Mouse (Mus musculus) mesoderm, embryonic 11.5 days (tissue): ENCODE measurements around the gene Gfra1.

Experiments
- DNase-seq: peaks from one replicate; pipeline ENCODE4 v3.0.0-alpha.2; 2012; ENCODE audit warnings: low read depth, low spot score

Gene Gfra1

GRCm38 (mm10) chr19:58255394-58255793 is 200.3 kb downstream of the Gfra1 start:
- DNase-seq = no peak

GRCm38 (mm10) chr19:58254172-58254571 is 201.5 kb downstream of the Gfra1 start:
- DNase-seq = no peak

GRCm38 (mm10) chr19:58251698-58252097 is 204.0 kb downstream of the Gfra1 start:
- DNase-seq = no peak

GRCm38 (mm10) chr19:58251095-58251494 is 204.6 kb downstream of the Gfra1 start:
- no peak for DNase-seq

- DNase-seq = no peak
Measured at GRCm38 (mm10) chr19:58250237-58250636, 205.5 kb downstream of the Gfra1 start.

GRCm38 (mm10) chr19:58244148-58244547 is 211.6 kb downstream of the Gfra1 start:
- DNase-seq = no peak

GRCm38 (mm10) chr19:58243604-58244003 is 212.1 kb downstream of the Gfra1 start:
- DNase-seq = no peak

GRCm38 (mm10) chr19:58238325-58238724 is 217.4 kb downstream of the Gfra1 start:
- DNase-seq = no peak

- no peak for DNase-seq
Measured at GRCm38 (mm10) chr19:58227725-58228124, 228.0 kb downstream of the Gfra1 start.

GRCm38 (mm10) chr19:58226882-58227281 is 228.8 kb downstream of the Gfra1 start:
- no peak for DNase-seq

- DNase-seq = no peak
Measured at GRCm38 (mm10) chr19:58220061-58220831, 235.5 kb downstream of the Gfra1 start.

- DNase-seq = no peak
Measured at GRCm38 (mm10) chr19:58217591-58217990, 238.1 kb downstream of the Gfra1 start.

GRCm38 (mm10) chr19:58206496-58207044 is 249.1 kb downstream of the Gfra1 start:
- DNase-seq = no peak

GRCm38 (mm10) chr19:58205470-58205869 is 250.2 kb downstream of the Gfra1 start:
- DNase-seq = no peak

GRCm38 (mm10) chr19:58202627-58203026 is 253.1 kb downstream of the Gfra1 start:
- no peak for DNase-seq

GRCm38 (mm10) chr19:58199679-58200078 is 256.0 kb downstream of the Gfra1 start:
- DNase-seq = no peak

GRCm38 (mm10) chr19:58193733-58194456 is 261.8 kb downstream of the Gfra1 start:
- DNase-seq = no peak

- no peak for DNase-seq
Measured at GRCm38 (mm10) chr19:58190947-58191346, 264.8 kb downstream of the Gfra1 start.

GRCm38 (mm10) chr19:58186558-58186957 is 269.2 kb downstream of the Gfra1 start:
- DNase-seq = no peak
